Mouse (Mus musculus) frontal cortex, adult 2 months (tissue): ENCODE data around the gene Gm45902. TPM values are rescaled to one million over a fixed set of nuclear protein-coding genes. Genes with fewer than 3 reads are reported as not detected.

ENCODE experiments used
- DNase-seq, 2 experiments: peaks; one replicate each; pipeline ENCODE4 v3.0.0; 2022; ENCODE audit warnings: low spot score in 1 of 2; ENCODE audit errors: extremely low spot score in 1 of 2
- polyA plus RNA-seq: library from polyadenylated mRNA; depleted of rRNA; stranded (reverse); fragments of >200 nt; gene quantifications from 2 replicates; pipeline ENCODE4 v1.2.3, GENCODE M21; 2012; rRNA removed

The Gm45902 gene
- 3.1 and 3.2 TPM in 2 replicates for polyA plus RNA-seq

- peak; percentile 97 to 98 for DNase-seq
These were observed at the start of gene Gm45902, which contains the start of the genes Hspa14 and Cdnf for GRCm38 (mm10) chr2:3512552-3513454. Gene Gm45902 (minus strand): TSS chr2:3512790. Gene Hspa14 (minus strand): TSS chr2:3512814. Gene Cdnf (plus strand): TSS chr2:3513030.

DNA sequence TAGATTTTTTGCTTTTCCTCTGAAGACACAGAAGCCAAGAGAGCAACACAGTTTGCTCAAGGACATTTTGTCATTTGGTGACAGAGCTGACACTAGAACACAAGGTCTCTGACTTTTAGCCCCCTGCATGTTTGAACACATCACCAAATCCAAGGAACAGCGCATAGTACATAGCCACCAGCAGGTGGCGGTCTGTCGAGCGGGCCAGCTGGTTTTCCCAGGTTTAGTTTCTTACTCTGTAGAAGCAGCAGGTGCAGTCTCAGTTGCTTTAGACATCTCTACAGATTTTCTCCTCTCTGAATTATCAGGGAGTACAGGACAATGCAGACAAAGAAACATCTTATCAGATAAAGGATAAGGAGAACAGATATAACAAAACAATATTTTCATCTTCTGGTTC lies 34.0 kb upstream of the Gm45902 start:
- DNase-seq = peak in 1 of 2 experiments; percentile 63

DNA sequence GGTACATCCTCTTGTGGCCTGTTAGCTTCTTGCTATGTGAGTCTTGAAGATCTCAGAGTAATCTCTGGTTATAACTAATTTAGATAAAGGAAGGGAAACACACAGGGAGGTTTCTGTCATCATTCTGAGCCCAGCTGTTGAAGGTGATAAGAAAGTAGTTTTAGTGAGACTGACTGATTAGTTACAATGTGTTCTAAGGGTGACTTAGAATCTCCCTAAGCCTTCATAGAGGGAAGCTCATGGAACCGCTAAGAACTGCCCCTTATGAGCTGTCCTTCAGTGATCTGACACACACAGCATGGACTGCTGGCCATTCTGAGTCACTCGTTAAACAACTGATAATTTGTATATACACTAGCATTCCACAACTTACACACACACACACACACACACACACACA lies 33.5 kb upstream of the Gm45902 start:
- DNase-seq = no peak

DNA sequence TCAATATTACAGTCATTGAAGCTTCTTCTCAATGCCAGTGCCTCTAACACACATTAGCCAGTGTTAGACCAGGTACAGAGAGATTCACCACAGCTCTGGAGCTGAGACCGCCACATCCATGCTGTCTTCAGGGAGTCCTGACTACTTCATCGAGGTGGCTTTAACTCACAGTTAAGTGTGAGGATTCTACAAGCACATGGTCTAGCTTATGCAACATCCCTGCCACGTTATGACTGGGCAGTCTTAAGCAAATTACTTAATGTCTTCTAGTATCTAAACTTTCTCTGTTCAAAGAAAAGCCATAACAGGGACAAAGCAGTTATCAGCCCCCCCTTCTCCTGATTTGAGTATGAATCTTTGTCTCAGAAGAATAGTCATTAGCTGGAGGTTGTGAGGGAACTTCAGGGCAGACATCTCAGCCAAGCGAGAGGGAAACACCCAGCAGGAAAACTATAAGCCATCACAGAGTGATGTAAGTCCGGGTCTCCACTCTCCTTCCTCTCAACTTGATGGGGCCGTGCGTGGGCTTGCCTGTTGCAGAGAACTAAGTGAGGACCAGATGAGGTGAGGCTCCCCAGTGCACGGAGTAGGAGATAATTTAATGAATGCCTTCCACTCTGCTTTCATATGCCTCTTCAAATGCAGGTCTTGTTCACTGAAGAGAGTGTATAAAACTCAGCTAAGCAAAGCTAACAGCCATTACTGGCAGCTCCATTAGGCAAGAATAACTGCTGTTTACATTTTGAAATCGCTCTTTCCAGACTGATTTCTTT lies 28.9 kb upstream of the Gm45902 start:
- no peak for DNase-seq

DNA sequence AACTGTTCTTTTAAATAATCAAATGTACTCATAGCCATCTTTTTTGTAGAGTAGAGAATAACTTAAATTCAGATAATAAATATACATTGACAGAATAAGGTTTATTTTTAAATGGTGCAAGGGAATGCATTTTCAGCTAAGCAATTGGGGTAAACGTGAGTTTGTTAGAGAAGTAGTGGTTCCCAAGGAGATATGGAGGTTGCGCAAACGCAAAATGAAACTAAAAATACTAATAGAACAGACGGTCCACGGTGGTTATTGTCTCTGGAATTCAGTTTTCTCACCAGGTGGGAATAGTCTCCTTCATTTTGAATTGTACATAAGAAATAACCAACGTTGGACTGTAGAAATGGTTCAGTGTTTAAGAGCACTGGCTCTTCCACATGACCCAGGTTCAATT lies 13.7 kb upstream of the Gm45902 start:
- no peak for DNase-seq

GRCm38 (mm10) chr2:3522558-3522957 lies 10.0 kb upstream of the Gm45902 start:
- no peak for DNase-seq

DNA sequence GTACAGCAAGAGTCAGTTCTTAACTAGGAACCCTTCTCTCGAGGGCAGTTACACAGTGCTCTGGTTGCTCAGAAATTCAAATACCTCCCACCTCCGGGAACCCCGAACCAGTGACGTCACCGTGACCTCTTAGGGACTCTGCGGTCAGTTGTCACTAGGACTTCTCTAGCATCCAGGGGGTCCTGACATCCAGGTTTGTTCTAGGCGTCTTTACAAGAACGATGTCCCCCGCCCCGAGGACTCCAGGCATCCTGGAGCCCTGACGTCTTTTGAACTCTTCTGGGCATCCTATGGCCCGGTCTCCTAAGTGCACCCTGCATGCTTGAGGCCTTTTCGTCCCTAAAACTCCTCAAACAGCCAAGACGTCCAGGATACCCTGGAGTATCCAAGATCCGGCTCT lies 514 bp downstream of the Gm45902 start:
- no peak for DNase-seq

GRCm38 (mm10) chr2:3500886-3501285 lies 11.7 kb downstream of the Gm45902 start:
- DNase-seq = no peak

- no peak for DNase-seq
These were observed 13.0 kb downstream of the Gm45902 start for GRCm38 (mm10) chr2:3499543-3499942.

DNA sequence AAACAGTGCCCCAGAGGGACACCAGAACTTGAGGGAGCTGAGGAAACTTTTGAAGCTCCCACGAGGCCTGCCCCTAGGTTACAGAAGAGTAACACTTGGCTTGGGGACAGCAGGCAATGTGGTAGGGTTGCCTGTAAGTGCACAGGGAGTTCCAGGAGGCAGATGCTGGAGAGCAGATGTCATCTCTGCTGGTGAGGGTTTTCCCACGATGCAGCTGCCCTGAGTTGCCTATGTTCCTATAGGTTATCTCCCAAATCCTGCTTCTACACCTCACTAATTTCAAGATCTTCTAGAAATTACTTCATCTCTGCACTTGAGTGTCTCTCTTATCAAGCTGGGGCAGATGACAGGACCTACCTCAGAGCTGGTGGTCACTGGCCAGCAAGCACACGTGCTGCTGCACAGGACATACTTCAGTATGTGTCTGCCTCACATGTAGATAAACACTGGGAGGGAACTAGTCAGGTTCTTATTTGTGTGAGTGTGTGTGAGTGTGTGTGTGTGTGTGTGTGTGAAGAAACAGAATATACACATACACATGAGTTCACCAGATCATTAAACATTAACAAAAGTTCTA lies 18.7 kb downstream of the Gm45902 start:
- no peak for DNase-seq

DNA sequence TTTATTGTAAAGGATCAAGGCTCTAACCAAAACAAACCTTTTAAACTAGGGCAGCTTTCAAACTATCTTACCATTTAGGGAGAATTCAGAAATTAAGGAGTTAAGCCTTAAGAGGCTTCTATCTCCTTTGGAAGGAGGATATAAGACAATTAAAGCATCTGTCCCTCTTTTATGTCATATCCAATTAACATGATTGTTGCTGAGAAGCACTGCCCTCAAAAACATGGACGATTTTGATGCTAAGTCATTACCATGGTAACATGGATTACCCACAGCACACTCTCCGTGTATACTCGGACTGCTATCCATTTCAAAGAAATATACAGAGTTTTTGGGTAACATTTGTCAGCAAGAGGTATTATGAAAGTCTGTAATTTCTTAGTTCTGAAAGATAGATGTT lies 22.8 kb downstream of the Gm45902 start:
- DNase-seq = no peak

DNA sequence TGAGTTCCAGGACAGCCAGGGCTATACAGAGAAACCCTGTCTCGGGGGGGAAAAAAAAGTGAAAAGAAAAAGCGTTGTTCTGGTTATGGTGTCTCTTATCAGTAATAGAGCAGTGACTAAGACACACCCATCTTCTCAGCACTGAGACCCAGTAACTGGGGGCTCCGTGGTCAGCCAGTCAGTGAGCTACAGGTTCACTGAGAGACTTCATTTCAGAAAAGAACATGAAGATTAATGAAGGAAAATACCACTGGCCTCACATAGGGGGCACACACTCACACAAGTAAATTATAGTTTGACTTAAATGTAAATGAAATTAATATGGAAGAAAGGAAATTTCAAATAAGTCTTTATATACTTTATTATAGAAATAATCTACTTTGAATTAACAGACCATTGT lies 32.4 kb downstream of the Gm45902 start:
- no peak for DNase-seq

DNA sequence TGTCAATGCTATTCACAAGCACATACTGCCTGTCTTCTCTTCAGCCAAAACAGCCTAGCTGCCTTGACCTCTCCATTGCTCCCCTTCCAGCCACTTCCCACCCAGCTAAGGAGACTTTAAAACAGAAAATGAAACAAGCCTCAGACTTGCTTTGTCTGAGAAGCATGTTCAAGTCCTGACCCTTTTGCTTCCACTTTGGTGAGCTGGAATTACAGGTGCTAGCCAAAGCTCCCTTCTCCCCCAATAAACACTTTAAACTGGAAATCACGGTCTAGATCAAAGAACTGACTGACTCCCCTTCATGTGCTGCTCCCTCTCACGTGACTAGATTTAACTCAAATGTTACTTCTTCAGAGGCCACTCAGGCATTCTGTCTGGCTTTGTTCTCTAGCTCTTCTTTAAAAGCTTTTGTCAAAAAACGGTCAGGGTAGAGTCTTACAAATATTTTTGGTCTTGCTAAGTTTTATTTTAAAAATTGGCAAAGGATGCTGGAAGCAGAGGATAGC lies 36.8 kb downstream of the Gm45902 start:
- no peak for DNase-seq

GRCm38 (mm10) chr2:3474861-3475283 lies 37.7 kb downstream of the Gm45902 start, which contains the start of gene Suv39h2:
Gene Suv39h2 (minus strand): TSS chr2:3475031.
- DNase-seq = peak; percentile 79 to 97

DNA sequence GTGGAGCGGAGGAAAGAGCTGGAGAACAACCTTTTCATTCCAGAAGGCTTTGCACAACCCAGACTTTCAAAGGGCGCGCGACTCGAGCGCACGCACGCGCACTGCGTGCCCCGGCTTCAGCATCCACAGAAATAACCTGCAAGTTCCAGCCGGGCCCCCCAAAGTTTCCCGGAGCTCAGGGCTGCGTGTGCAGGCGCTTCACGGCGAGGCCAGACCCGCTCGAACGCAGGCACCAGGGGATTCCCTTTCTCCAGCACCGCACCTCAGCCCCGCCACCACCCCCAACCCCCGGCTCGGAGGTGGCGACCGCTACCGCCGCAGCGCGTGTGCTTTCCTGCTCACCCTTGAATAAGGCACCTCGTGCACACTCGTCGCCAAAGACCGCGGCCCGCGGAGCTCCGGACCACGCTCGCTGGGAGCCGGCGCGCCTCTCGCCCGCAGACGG lies 38.2 kb downstream of the Gm45902 start:
- peak; percentile 14 to 66 for DNase-seq

DNA sequence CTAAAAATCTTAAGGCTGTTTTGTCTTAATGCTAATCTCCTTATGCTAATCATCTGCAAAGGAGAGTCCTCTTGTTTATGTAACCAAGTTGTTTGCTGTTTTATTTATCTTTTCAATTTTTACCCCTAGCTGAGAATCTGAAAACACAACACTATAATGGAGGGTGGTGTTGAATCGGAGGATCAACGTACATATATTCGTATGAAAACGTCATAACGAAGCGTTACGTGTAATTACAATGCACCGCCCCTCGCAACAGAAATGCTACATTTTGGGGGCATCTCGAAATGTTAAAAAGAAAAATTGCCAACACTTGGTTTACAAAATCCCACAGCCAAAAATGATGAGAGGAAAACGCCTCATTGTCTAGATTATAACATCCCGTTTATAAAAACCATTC lies 38.7 kb downstream of the Gm45902 start:
- no peak for DNase-seq

- DNase-seq = no peak
These were observed 56.0 kb downstream of the Gm45902 start for GRCm38 (mm10) chr2:3456590-3456989.
